ENCODE assay signal across 21 mouse cellular contexts in the genomic region with DNA sequence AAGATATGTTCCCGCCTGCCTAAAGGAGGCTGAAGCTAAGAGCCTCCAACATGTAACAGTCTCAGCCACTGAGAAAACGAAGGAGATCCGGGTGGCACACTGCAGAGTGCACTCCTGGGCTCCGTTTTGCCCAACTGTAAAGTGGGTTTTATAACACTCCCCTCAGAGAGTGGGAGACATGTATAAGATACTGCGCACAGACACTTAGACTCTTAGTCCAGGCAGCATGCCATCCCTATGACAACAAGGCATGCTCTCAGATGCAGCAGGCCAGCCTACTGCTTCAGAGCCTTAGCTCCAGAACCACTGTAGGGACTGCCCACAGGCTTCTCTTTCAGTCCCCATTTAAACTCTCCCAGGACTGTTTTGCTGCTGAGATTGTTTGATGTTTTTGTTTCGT. TPM values are rescaled to one million over a fixed set of nuclear protein-coding genes. Genes with fewer than 3 reads are reported as not detected.
DNase-seq lines count a peak whose midpoint lies in the region; ATAC-seq lines count a peak whose summit lies in the region.
"Had no signal": no experiment of that assay in that cellular context is flagged by ENCODE, and none has a peak within 500 bp of the region (broad histone marks: within the 10 kb centered on the region; RNA-seq: fewer than 3 reads in every experiment).

No protein-coding gene starts in this region.

- H3K4me3 ChIP-seq in intestine, embryonic 15.5 days (replicated peaks) = no peak overlapping the region
- H3K4me3 ChIP-seq in intestine, embryonic 16.5 days (ENCODE audit: low read length) = no peak overlapping the region
- H3K4me3 ChIP-seq in midbrain, embryonic 16.5 days (ENCODE audit: low read depth, low read length) = no peak overlapping the region
- H3K4me3 ChIP-seq in midbrain, embryonic 10.5 days = no peak overlapping the region
- no peak overlapping the region for H3K4me3 ChIP-seq in hindbrain, embryonic 11.5 days (ENCODE audit: low read depth, low read length)
- H3K4me3 ChIP-seq: forebrain, embryonic 12.5 days; heart, embryonic 13.5 days; hindbrain, embryonic 12.5 days had no signal

- 0 out of 2 replicates have a peak overlapping the region, but pooled peaks have one; percentile 17 for H3K27ac ChIP-seq in intestine, embryonic 15.5 days
- H3K27ac ChIP-seq in intestine, embryonic 16.5 days (ENCODE audit: low read length) = no peak overlapping the region
- H3K27ac ChIP-seq in midbrain, embryonic 16.5 days (ENCODE audit: low read length) = peak overlapping the region; percentile 66
- H3K27ac ChIP-seq in midbrain, embryonic 10.5 days (replicated peaks) = no peak overlapping the region
- H3K27ac ChIP-seq in hindbrain, embryonic 11.5 days (ENCODE audit: low read depth, low read length) = no peak overlapping the region
- H3K27ac ChIP-seq: forebrain, embryonic 12.5 days; heart, embryonic 13.5 days; hindbrain, embryonic 12.5 days had no signal

- H3K27me3 ChIP-seq in intestine, embryonic 15.5 days (replicated peaks) = no peaks in the 10 kb centered on the region
- no peaks in the 10 kb centered on the region for H3K27me3 ChIP-seq in intestine, embryonic 16.5 days (replicated peaks; ENCODE audit: control insufficient read depth, insufficient read depth, low read length)
- no peaks in the 10 kb centered on the region for H3K27me3 ChIP-seq in midbrain, embryonic 16.5 days (ENCODE audit: control insufficient read depth, insufficient read depth, low read depth, low read length)
- peaks cover 4% of the 10 kb centered on the region; the same call in 1 of the 2 replicates for H3K27me3 ChIP-seq in midbrain, embryonic 10.5 days (ENCODE audit: low read depth, poor library complexity, severe bottlenecking)
- no peaks in the 10 kb centered on the region for H3K27me3 ChIP-seq in hindbrain, embryonic 11.5 days (ENCODE audit: control insufficient read depth, insufficient read depth, low read length)
- H3K27me3 ChIP-seq: hindbrain, embryonic 12.5 days had no signal

- peaks cover 23% of the 10 kb centered on the region for H3K36me3 ChIP-seq in intestine, embryonic 15.5 days
- H3K36me3 ChIP-seq in intestine, embryonic 16.5 days (ENCODE audit: control insufficient read depth, insufficient read depth, low read length) = peaks cover 6% of the 10 kb centered on the region; the same call in 1 of the 2 replicates
- no peaks in the 10 kb centered on the region for H3K36me3 ChIP-seq in midbrain, embryonic 16.5 days (ENCODE audit: control insufficient read depth, insufficient read depth, low read length)
- H3K36me3 ChIP-seq in midbrain, embryonic 10.5 days = no peaks in the 10 kb centered on the region
- H3K36me3 ChIP-seq in hindbrain, embryonic 11.5 days (ENCODE audit: control insufficient read depth, insufficient read depth, low read length) = no peaks in the 10 kb centered on the region
- H3K36me3 ChIP-seq: forebrain, embryonic 12.5 days; heart, embryonic 13.5 days; hindbrain, embryonic 12.5 days had no signal

- no peak for DNase-seq in midbrain, embryonic 10.5 days (ENCODE audit: low spot score)
- DNase-seq in brain, adult 2 months (ENCODE audit: low read depth, low spot score) = peak; percentile 61
- DNase-seq in hindbrain, embryonic 11.5 days (ENCODE audit: low spot score) = no peak
- DNase-seq: adrenal gland, adult 8-10 months; cerebellum, adult 11-12 months; cerebellum, adult 9-10 months; cerebellum, postnatal 25 days; gastrocnemius, postnatal 36 days; heart, adult 11 months; heart, postnatal 36 days had no signal

- WGBS in intestine, embryonic 15.5 days = 77% methylated on average over 6 of the region's 6 CpGs
- WGBS in intestine, embryonic 16.5 days = 86% methylated on average over 6 of the region's 6 CpGs
- WGBS in midbrain, embryonic 16.5 days = 88% methylated on average over 6 of the region's 6 CpGs
- whole genome bisulfite sequencing in midbrain, embryonic 10.5 days = 86% methylated on average over 6 of the region's 6 CpGs
- WGBS in hindbrain, embryonic 11.5 days = 83% methylated on average over 6 of the region's 6 CpGs

- H3K4me2 ChIP-seq in intestine, embryonic 15.5 days (replicated peaks) = no peak overlapping the region
- no peak overlapping the region for H3K4me2 ChIP-seq in intestine, embryonic 16.5 days (ENCODE audit: low read depth, low read length)
- no peak overlapping the region for H3K4me2 ChIP-seq in midbrain, embryonic 16.5 days (ENCODE audit: low read length)
- H3K4me2 ChIP-seq in hindbrain, embryonic 11.5 days (replicated peaks; ENCODE audit: low read depth, low read length) = no peak overlapping the region; the same call in 1 of the 2 replicates
- H3K4me2 ChIP-seq: forebrain, embryonic 12.5 days; heart, embryonic 13.5 days; hindbrain, embryonic 12.5 days had no signal

- H3K9ac ChIP-seq in intestine, embryonic 15.5 days = no peak overlapping the region
- no peak overlapping the region for H3K9ac ChIP-seq in intestine, embryonic 16.5 days (ENCODE audit: low read depth, low read length)
- no peak overlapping the region for H3K9ac ChIP-seq in midbrain, embryonic 16.5 days (ENCODE audit: low read depth, low read length)
- no peak overlapping the region for H3K9ac ChIP-seq in hindbrain, embryonic 11.5 days (ENCODE audit: low read depth, low read length)
- H3K9ac ChIP-seq: forebrain, embryonic 12.5 days had no signal

- no peaks in the 10 kb centered on the region for H3K9me3 ChIP-seq in intestine, embryonic 15.5 days
- H3K9me3 ChIP-seq in intestine, embryonic 16.5 days (ENCODE audit: control insufficient read depth, low read length) = no peaks in the 10 kb centered on the region
- H3K9me3 ChIP-seq in midbrain, embryonic 16.5 days (replicated peaks; ENCODE audit: control insufficient read depth, low read length, poor library complexity, severe bottlenecking) = no peaks in the 10 kb centered on the region
- H3K9me3 ChIP-seq in midbrain, embryonic 10.5 days (replicated peaks) = no peaks in the 10 kb centered on the region
- no peaks in the 10 kb centered on the region for H3K9me3 ChIP-seq in hindbrain, embryonic 11.5 days (ENCODE audit: control insufficient read depth, low read length)
- H3K9me3 ChIP-seq: forebrain, embryonic 12.5 days; heart, embryonic 13.5 days; hindbrain, embryonic 12.5 days had no signal

- peaks cover 5% of the 10 kb centered on the region for H3K4me1 ChIP-seq in intestine, embryonic 15.5 days (replicated peaks)
- 0 out of 2 replicates have a peak, but pooled peaks cover 2% of the 10 kb centered on the region for H3K4me1 ChIP-seq in intestine, embryonic 16.5 days (ENCODE audit: control insufficient read depth, insufficient read depth, low read length)
- H3K4me1 ChIP-seq in midbrain, embryonic 16.5 days (ENCODE audit: control insufficient read depth, insufficient read depth, low read length) = peaks cover 19% of the 10 kb centered on the region
- H3K4me1 ChIP-seq in midbrain, embryonic 10.5 days = peaks cover 27% of the 10 kb centered on the region
- H3K4me1 ChIP-seq in hindbrain, embryonic 11.5 days (replicated peaks; ENCODE audit: control insufficient read depth, insufficient read depth, low read length) = no peaks in the 10 kb centered on the region

- ATAC-seq in intestine, embryonic 15.5 days = no peak
- ATAC-seq in intestine, embryonic 16.5 days = no peak
- no peak for ATAC-seq in midbrain, embryonic 16.5 days
- no peak for ATAC-seq in hindbrain, embryonic 11.5 days (ENCODE audit: low FRiP score)
- ATAC-seq: forebrain, embryonic 16.5 days; inflammation-experienced regulatory T-cells, adult 6 months had no signal

RNA-seq across cellular contexts. Expression of a gene that starts 9.4 kb away (rescaled TPM):
- polyA plus RNA-seq in intestine, embryonic 15.5 days (2015; fragmentation: Nextera tagmentation; extraction: Ambion mirVana) = not detected in 2 replicates
- not detected in 2 replicates for polyA plus RNA-seq in intestine, embryonic 16.5 days (2015; fragmentation: Nextera tagmentation; extraction: Ambion mirVana)
- polyA plus RNA-seq in midbrain, embryonic 16.5 days (2015; fragmentation: Nextera tagmentation; extraction: Ambion mirVana) = not detected in 2 replicates
- polyA plus RNA-seq in midbrain, embryonic 10.5 days (2016; fragmentation: Nextera tagmentation; extraction: Ambion mirVana) = not detected in 2 replicates
- not detected in 2 replicates for polyA plus RNA-seq in hindbrain, embryonic 11.5 days (2014; fragmentation: Nextera tagmentation; extraction: Ambion mirVana)
- polyA plus RNA-seq: cortical plate, adult 2 months; forebrain, embryonic 12.5 days; forebrain, embryonic 16.5 days; heart, embryonic 13.5 days; heart, postnatal 0 days; hindbrain, embryonic 12.5 days; hindbrain, embryonic 16.5 days; inflammation-experienced regulatory T-cells, adult 6 months had no signal

RNA-seq across cellular contexts. Expression of a gene that starts 12.2 kb away (rescaled TPM):
- 11.4 and 14.2 TPM in 2 replicates for polyA plus RNA-seq in intestine, embryonic 15.5 days (2015; fragmentation: Nextera tagmentation; extraction: Ambion mirVana)
- 13.3 and 16.9 TPM in 2 replicates for polyA plus RNA-seq in intestine, embryonic 16.5 days (2015; fragmentation: Nextera tagmentation; extraction: Ambion mirVana)
- 1.4 and 2.6 TPM in 2 replicates for polyA plus RNA-seq in midbrain, embryonic 16.5 days (2015; fragmentation: Nextera tagmentation; extraction: Ambion mirVana)
- 0.78 and 0.79 TPM in 2 replicates for polyA plus RNA-seq in midbrain, embryonic 10.5 days (2016; fragmentation: Nextera tagmentation; extraction: Ambion mirVana)
- polyA plus RNA-seq in hindbrain, embryonic 11.5 days (2014; fragmentation: Nextera tagmentation; extraction: Ambion mirVana) = 0.31 and 0.60 TPM in 2 replicates

RNA-seq across cellular contexts. Expression of a gene that starts 16.6 kb away (rescaled TPM):
- polyA plus RNA-seq in intestine, embryonic 15.5 days (2015; fragmentation: Nextera tagmentation; extraction: Ambion mirVana) = 1.9 and 2.2 TPM in 2 replicates
- 1.3 and 1.7 TPM in 2 replicates for polyA plus RNA-seq in intestine, embryonic 16.5 days (2015; fragmentation: Nextera tagmentation; extraction: Ambion mirVana)
- polyA plus RNA-seq in midbrain, embryonic 16.5 days (2015; fragmentation: Nextera tagmentation; extraction: Ambion mirVana) = 90.2 and 121 TPM in 2 replicates
- 20.9 and 23.0 TPM in 2 replicates for polyA plus RNA-seq in midbrain, embryonic 10.5 days (2016; fragmentation: Nextera tagmentation; extraction: Ambion mirVana)
- 3.6 and 4.5 TPM in 2 replicates for polyA plus RNA-seq in hindbrain, embryonic 11.5 days (2014; fragmentation: Nextera tagmentation; extraction: Ambion mirVana)
- polyA plus RNA-seq: heart, postnatal 0 days; inflammation-experienced regulatory T-cells, adult 6 months had no signal

RNA-seq across cellular contexts. Expression of a gene that starts 30.9 kb away (rescaled TPM):
- polyA plus RNA-seq in intestine, embryonic 15.5 days (2015; fragmentation: Nextera tagmentation; extraction: Ambion mirVana) = 18.5 and 20.7 TPM in 2 replicates
- 22.5 and 23.8 TPM in 2 replicates for polyA plus RNA-seq in intestine, embryonic 16.5 days (2015; fragmentation: Nextera tagmentation; extraction: Ambion mirVana)
- polyA plus RNA-seq in midbrain, embryonic 16.5 days (2015; fragmentation: Nextera tagmentation; extraction: Ambion mirVana) = 23.3 and 23.4 TPM in 2 replicates
- 11.6 and 15.3 TPM in 2 replicates for polyA plus RNA-seq in midbrain, embryonic 10.5 days (2016; fragmentation: Nextera tagmentation; extraction: Ambion mirVana)
- polyA plus RNA-seq in hindbrain, embryonic 11.5 days (2014; fragmentation: Nextera tagmentation; extraction: Ambion mirVana) = 17.5 and 18.1 TPM in 2 replicates

RNA-seq across cellular contexts. Expression of a gene that starts 31.1 kb away (rescaled TPM):
- polyA plus RNA-seq in intestine, embryonic 15.5 days (2015; fragmentation: Nextera tagmentation; extraction: Ambion mirVana) = 17.7 and 17.9 TPM in 2 replicates
- 12.4 and 17.0 TPM in 2 replicates for polyA plus RNA-seq in intestine, embryonic 16.5 days (2015; fragmentation: Nextera tagmentation; extraction: Ambion mirVana)
- polyA plus RNA-seq in midbrain, embryonic 16.5 days (2015; fragmentation: Nextera tagmentation; extraction: Ambion mirVana) = 10.0 and 12.6 TPM in 2 replicates
- polyA plus RNA-seq in midbrain, embryonic 10.5 days (2016; fragmentation: Nextera tagmentation; extraction: Ambion mirVana) = 35.8 and 41.7 TPM in 2 replicates
- polyA plus RNA-seq in hindbrain, embryonic 11.5 days (2014; fragmentation: Nextera tagmentation; extraction: Ambion mirVana) = 21.8 and 22.6 TPM in 2 replicates

Comparison
In these comparisons a context has a peak if more than half of its experiments do, and no peak if none do; other contexts are left out.
1. H3K27ac ChIP-seq: peak in intestine, embryonic 15.5 days (single experiment) and midbrain, embryonic 16.5 days (single experiment); none in intestine, embryonic 16.5 days (single experiment), midbrain, embryonic 10.5 days (single experiment) and hindbrain, embryonic 11.5 days (single experiment).